Mouse (Mus musculus): Measurements from ENCODE around the gene Ica1.

DNA sequence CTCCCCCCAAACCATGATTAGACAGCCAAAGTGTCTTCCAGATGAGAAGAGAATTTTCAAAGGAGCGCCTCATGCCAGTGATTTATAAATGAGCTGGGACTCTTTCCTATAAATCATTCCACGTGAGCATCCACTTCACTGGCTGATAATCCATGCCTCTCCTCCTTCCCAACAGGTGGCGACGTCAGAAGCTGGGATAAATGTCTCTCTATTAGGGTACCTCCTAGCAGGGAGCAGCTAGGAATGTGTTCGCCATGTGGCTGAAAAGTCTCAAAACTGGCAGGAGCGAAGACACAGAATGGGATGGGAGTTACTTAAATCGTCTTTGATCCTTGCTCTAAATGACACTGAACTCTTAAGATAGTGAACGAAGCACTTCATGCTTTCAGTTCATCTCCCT is 146.9 kb downstream of the Ica1 start:
- TF ChIP-seq GATA1 (IDR thresholded peaks at IDR 0.05; ENCODE audit: borderline replicate concordance, low read length) (no peak), FLI1 (IDR thresholded peaks at IDR 0.05; ENCODE audit: low read length) (no peak)
